Mouse (Mus musculus) E14TG2a.4 (cell line): Measurements from ENCODE around the gene Ptbp3.

Experiments used
- CTCF ChIP-seq: conservative IDR thresholded peaks from 2 replicates; pipeline ENCODE4 v1.5.1; 2014; ENCODE audit warnings: low read length
- NANOG ChIP-seq: IDR thresholded peaks from 2 replicates; pipeline ENCODE4 v1.6.1; 2014; ENCODE audit warnings: borderline replicate concordance, low read length, mixed read lengths
- POU5F1 ChIP-seq: IDR thresholded peaks from 2 replicates; pipeline ENCODE4 v1.6.1; 2014; ENCODE audit warnings: low read length, borderline replicate concordance

GRCm38 (mm10) chr4:59560141-59560540 is 11.0 kb upstream of the Ptbp3 start:
- TF ChIP-seq CTCF (no peak), NANOG (no peak), POU5F1 (no peak)
